Mouse (Mus musculus) layer of hippocampus, postnatal 14 days (tissue): ENCODE measurements at regions not wholly inside any gene's neighbourhood (a gene's known extent, or its start where the extent isn't known, plus 50 kb on each side); places are given as distances from the start of the nearest gene placed in this dataset.

Experiments used
- DNase-seq, 2 experiments: peaks; one replicate each; pipeline ENCODE4 v3.0.0; 2021 to 2022; ENCODE audit warnings: low spot score in 2 of 2, mixed read lengths in 1 of 2

DNA sequence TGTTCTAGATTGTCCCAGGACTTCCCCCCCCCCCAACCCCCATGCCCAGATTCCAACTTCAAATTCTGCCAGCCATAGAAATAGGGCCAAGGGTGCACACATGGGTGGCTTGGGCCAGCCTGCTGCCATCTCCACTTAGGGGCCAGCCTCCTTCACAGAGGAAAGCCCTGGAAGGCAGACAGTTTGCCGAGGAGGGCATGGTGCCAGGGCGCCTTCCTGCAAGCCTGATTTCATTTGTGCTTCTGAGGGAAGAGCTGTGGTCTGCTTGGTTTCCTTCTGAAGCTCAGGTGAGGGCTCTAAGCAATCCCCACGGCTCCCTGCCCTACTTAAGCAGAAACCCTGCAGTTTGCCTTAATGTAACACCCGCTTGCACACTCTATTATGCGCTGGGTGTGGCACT is 52.3 kb upstream of the Tcl1 start:
- peak in 1 of 2 experiments; percentile 24 for DNase-seq

DNA sequence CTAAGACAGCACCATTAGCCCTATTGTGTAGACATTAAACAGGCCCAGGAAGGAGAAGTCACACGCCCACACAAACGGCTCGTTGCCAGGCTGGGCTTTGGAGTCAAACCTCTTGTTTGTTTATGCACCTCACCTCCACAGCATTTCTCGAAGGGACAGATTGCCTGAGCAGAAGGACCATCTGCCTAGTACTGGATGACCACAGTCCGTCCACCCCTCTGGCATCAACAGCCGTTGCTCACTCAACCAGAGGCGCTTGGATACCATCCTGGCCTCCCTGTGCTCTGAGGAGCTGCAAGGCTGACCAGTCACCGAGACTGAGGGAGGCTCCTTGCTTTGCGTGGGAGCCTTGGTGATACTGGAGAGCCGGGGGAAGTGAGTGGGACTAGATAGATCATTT is 53.6 kb upstream of the Tunar start:
- no peak for DNase-seq

DNA sequence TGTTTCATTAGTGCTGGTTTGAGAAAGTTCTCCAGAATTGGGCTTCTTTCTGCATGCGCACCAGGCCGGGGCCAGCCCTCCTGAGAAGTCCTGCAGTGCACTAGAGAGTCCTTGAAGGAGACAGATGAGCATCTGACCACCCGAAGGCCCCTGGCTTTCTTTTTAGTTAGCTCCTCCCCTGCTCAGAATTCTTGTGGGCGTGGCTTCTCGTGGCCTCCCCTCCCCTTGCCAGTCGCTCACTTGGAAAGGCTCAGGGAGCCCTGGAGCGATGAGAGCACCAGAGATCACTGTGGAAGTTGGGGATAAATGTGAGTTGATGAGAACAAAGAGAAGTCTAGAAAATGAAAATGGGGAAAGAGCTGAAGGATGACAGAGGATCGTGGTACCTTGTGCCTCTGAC is 52.6 kb upstream of the Tunar start:
- DNase-seq, result no peak

DNA sequence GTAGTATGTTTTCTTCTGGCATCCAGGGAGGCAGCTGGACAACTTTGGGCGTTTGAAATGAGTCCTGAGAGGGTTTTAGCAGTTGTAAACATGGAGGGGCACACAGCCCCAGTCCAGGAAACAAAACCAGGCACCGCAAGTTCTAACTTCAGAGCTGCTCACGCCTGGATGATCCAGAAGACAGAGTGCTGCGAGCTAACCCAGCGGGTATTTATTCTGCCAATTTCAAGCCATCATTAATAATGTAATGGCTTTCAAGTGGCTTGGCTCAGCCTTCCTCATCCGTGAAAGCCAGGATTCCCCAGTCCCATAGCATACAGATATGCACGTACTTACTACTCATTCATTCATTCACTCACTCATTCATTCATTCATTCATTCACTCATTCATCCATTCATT is 51.6 kb upstream of the Tunar start:
- DNase-seq, result no peak
